Mouse (Mus musculus) lung, embryonic 16.5 days (tissue): ENCODE measurements around the gene Dmp1. TPM values are rescaled to one million over a fixed set of nuclear protein-coding genes. Genes with fewer than 3 reads are reported as not detected.

ENCODE experiments used
- ATAC-seq: fragments of 200-750 bp; cut with Nextera tagmentation; 2 replicates; pipeline ENCODE4 v1.8.0; 2017; ENCODE audit warnings: low read depth, mild to moderate bottlenecking, moderate library complexity
- H3K27ac ChIP-seq: fragments of 300-500 bp; sonication (generic); 2 replicates; pipeline ENCODE4 v1.5.1; 2014; ENCODE audit warnings: mild to moderate bottlenecking, control low read depth, low read length
- H3K27me3 ChIP-seq: fragments of 300-500 bp; sonication (generic); 2 replicates; pipeline ENCODE4 v1.6.1; 2014; ENCODE audit warnings: low read depth, low read length, mixed read lengths; ENCODE audit not compliant: control insufficient read depth, insufficient read depth
- H3K36me3 ChIP-seq: fragments of 300-500 bp; sonication (generic); 2 replicates; pipeline ENCODE4 v1.6.1; 2014; ENCODE audit warnings: low read length; ENCODE audit not compliant: control insufficient read depth, insufficient read depth
- H3K4me1 ChIP-seq: fragments of 300-500 bp; sonication (generic); replicated peaks from 2 replicates; pipeline ENCODE4 v1.6.1; 2014; ENCODE audit warnings: low read length, mixed read lengths; ENCODE audit not compliant: control insufficient read depth, insufficient read depth
- H3K4me2 ChIP-seq: fragments of 300-500 bp; sonication (generic); 2 replicates; pipeline ENCODE4 v1.6.1; 2014; ENCODE audit warnings: low read depth, low read length, control low read depth
- H3K4me3 ChIP-seq: fragments of 300-500 bp; sonication (generic); 2 replicates; pipeline ENCODE4 v1.5.1; 2014; ENCODE audit warnings: mild to moderate bottlenecking, low read length, control low read depth
- H3K9ac ChIP-seq: fragments of 300-500 bp; sonication (generic); 2 replicates; pipeline ENCODE4 v1.6.1; 2014; ENCODE audit warnings: low read length, control low read depth
- H3K9me3 ChIP-seq: fragments of 300-500 bp; sonication (generic); 2 replicates; pipeline ENCODE4 v1.6.1; 2016; ENCODE audit warnings: low read length; ENCODE audit not compliant: control insufficient read depth
- WGBS: fragments of 180-500 bp; shearing (Covaris S2); extraction: QIAGEN DNeasy Blood & Tissue Kit; methylation state at CpG from one replicate; pipeline ENCODE4 v1.1.7; 2014; 5-methylcytosine and 5-hydroxymethylcytosine counted together
- polyA plus RNA-seq: library from polyadenylated mRNA; unstranded; fragments of >200 nt; fragmentation: Nextera tagmentation; extraction: Ambion mirVana; gene quantifications from 2 replicates; pipeline ENCODE4 v1.2.1, GENCODE M21; 2015

Gene Dmp1
- polyA plus RNA-seq, 1 experiment from 2014 or later: 4.7 TPM

GRCm38 (mm10) chr5:104187281-104187680 is 15.1 kb upstream of the Dmp1 start:
- no peak overlapping the region for H3K9ac ChIP-seq
- no peaks in the 10 kb centered on the region for H3K4me1 ChIP-seq
- H3K27ac ChIP-seq: no peak overlapping the region
- H3K9me3 ChIP-seq: no peaks in the 10 kb centered on the region; the same call in none of the 2 replicates
- 76% methylated on average over 3 of the region's 3 CpGs for WGBS
- H3K4me3 ChIP-seq: no peak overlapping the region
- no peaks in the 10 kb centered on the region for H3K36me3 ChIP-seq
- ATAC-seq: no peak
- H3K4me2 ChIP-seq: no peak overlapping the region
- H3K27me3 ChIP-seq: no peaks in the 10 kb centered on the region

- H3K36me3 ChIP-seq: no peaks in the 10 kb centered on the region
- no peaks in the 10 kb centered on the region for H3K4me1 ChIP-seq
- H3K4me2 ChIP-seq: no peak overlapping the region
- WGBS: 90% methylated on average over 1 of the region's 1 CpGs
- H3K27ac ChIP-seq: no peak overlapping the region
- no peaks in the 10 kb centered on the region for H3K27me3 ChIP-seq
- H3K4me3 ChIP-seq: no peak overlapping the region
- ATAC-seq: no peak
- no peak overlapping the region for H3K9ac ChIP-seq
- H3K9me3 ChIP-seq: no peaks in the 10 kb centered on the region; the same call in 1 of the 2 replicates
Observed at GRCm38 (mm10) chr5:104195086-104195485, 7.3 kb upstream of the Dmp1 start.

GRCm38 (mm10) chr5:104201153-104201950 is 1.1 kb upstream of the Dmp1 start:
- no peaks in the 10 kb centered on the region for H3K4me1 ChIP-seq
- H3K27me3 ChIP-seq: no peaks in the 10 kb centered on the region
- H3K9me3 ChIP-seq: no peaks in the 10 kb centered on the region
- no peak overlapping the region for H3K27ac ChIP-seq
- ATAC-seq: no peak
- 80% methylated on average over 12 of the region's 12 CpGs for WGBS
- H3K4me3 ChIP-seq: no peak overlapping the region
- no peaks in the 10 kb centered on the region for H3K36me3 ChIP-seq
- no peak overlapping the region for H3K9ac ChIP-seq
- no peak overlapping the region for H3K4me2 ChIP-seq

GRCm38 (mm10) chr5:104212531-104212930 is 10.1 kb downstream of the Dmp1 start:
- Histone ChIP-seq H3K36me3 (no peaks in the 10 kb centered on the region), H3K27ac (no peak overlapping the region), H3K9ac (no peak overlapping the region), H3K27me3 (no peaks in the 10 kb centered on the region), H3K4me3 (no peak overlapping the region), H3K9me3 (no peaks in the 10 kb centered on the region), H3K4me2 (no peak overlapping the region), H3K4me1 (no peaks in the 10 kb centered on the region)
- WGBS: 76% methylated on average over 11 of the region's 11 CpGs
- no peak for ATAC-seq

- no peak overlapping the region for H3K27ac ChIP-seq
- H3K4me2 ChIP-seq: no peak overlapping the region
- WGBS: 28% methylated on average over 5 of the region's 5 CpGs
- H3K4me1 ChIP-seq: no peaks in the 10 kb centered on the region
- H3K9me3 ChIP-seq: no peaks in the 10 kb centered on the region
- H3K4me3 ChIP-seq: no peak overlapping the region
- no peaks in the 10 kb centered on the region for H3K36me3 ChIP-seq
- H3K9ac ChIP-seq: no peak overlapping the region
- no peak for ATAC-seq
- no peaks in the 10 kb centered on the region for H3K27me3 ChIP-seq
Observed at GRCm38 (mm10) chr5:104218926-104219325, 16.5 kb downstream of the Dmp1 start.

GRCm38 (mm10) chr5:104224299-104224698 is 21.9 kb downstream of the Dmp1 start:
- ATAC-seq: no peak
- Histone ChIP-seq H3K27ac (no peak overlapping the region), H3K9me3 (no peaks in the 10 kb centered on the region), H3K27me3 (no peaks in the 10 kb centered on the region), H3K4me2 (no peak overlapping the region), H3K36me3 (no peaks in the 10 kb centered on the region), H3K4me3 (no peak overlapping the region), H3K9ac (no peak overlapping the region), H3K4me1 (no peaks in the 10 kb centered on the region)
- WGBS: 67% methylated on average over 3 of the region's 3 CpGs

- Histone ChIP-seq H3K36me3 (no peaks in the 10 kb centered on the region), H3K9ac (no peak overlapping the region), H3K9me3 (no peaks in the 10 kb centered on the region), H3K4me1 (no peaks in the 10 kb centered on the region), H3K27ac (no peak overlapping the region), H3K4me3 (no peak overlapping the region), H3K4me2 (no peak overlapping the region), H3K27me3 (no peaks in the 10 kb centered on the region)
- ATAC-seq: no peak
Observed at GRCm38 (mm10) chr5:104224750-104225149, 22.3 kb downstream of the Dmp1 start.

GRCm38 (mm10) chr5:104228497-104228896 is 26.1 kb downstream of the Dmp1 start:
- 42% methylated on average over 1 of the region's 1 CpGs for WGBS
- Histone ChIP-seq H3K9ac (no peak overlapping the region), H3K4me1 (no peaks in the 10 kb centered on the region), H3K27me3 (no peaks in the 10 kb centered on the region), H3K27ac (no peak overlapping the region), H3K4me3 (no peak overlapping the region), H3K36me3 (no peaks in the 10 kb centered on the region), H3K4me2 (no peak overlapping the region), H3K9me3 (no peaks in the 10 kb centered on the region)
- no peak for ATAC-seq

GRCm38 (mm10) chr5:104236741-104237140 is 34.3 kb downstream of the Dmp1 start:
- Histone ChIP-seq H3K9me3 (no peaks in the 10 kb centered on the region), H3K4me2 (no peak overlapping the region), H3K4me3 (no peak overlapping the region), H3K36me3 (no peaks in the 10 kb centered on the region), H3K9ac (no peak overlapping the region), H3K4me1 (peaks cover 5% of the 10 kb centered on the region), H3K27ac (no peak overlapping the region), H3K27me3 (no peaks in the 10 kb centered on the region)
- ATAC-seq: no peak
- WGBS: 88% methylated on average over 8 of the region's 8 CpGs
